Mouse (Mus musculus): Measurements from ENCODE around the gene Avpi1. TPM values are rescaled to one million over a fixed set of nuclear protein-coding genes. Genes with fewer than 3 reads are reported as not detected.

The Avpi1 gene
- polyA plus RNA-seq, 1 experiment from 2014 or later, result 36.4 TPM

GRCm38 (mm10) chr19:42126219-42126605 lies 2.6 kb downstream of the Avpi1 start:
- Histone ChIP-seq H3K27me3 (replicated peaks) (no peaks in the 10 kb centered on the region), H3K9me3 (no peaks in the 10 kb centered on the region), H3K4me2 (replicated peaks) (no peak overlapping the region), H3K4me3 (replicated peaks) (no peak overlapping the region), H3K9ac (no peak overlapping the region), H3K36me3 (peaks cover 15% of the 10 kb centered on the region), H3K27ac (no peak overlapping the region), H3K4me1 (replicated peaks) (peaks cover 23% of the 10 kb centered on the region; the same call in 1 of the 2 replicates)
- WGBS, result 89% methylated on average over 6 of the region's 6 CpGs
- no peak for ATAC-seq

DNA sequence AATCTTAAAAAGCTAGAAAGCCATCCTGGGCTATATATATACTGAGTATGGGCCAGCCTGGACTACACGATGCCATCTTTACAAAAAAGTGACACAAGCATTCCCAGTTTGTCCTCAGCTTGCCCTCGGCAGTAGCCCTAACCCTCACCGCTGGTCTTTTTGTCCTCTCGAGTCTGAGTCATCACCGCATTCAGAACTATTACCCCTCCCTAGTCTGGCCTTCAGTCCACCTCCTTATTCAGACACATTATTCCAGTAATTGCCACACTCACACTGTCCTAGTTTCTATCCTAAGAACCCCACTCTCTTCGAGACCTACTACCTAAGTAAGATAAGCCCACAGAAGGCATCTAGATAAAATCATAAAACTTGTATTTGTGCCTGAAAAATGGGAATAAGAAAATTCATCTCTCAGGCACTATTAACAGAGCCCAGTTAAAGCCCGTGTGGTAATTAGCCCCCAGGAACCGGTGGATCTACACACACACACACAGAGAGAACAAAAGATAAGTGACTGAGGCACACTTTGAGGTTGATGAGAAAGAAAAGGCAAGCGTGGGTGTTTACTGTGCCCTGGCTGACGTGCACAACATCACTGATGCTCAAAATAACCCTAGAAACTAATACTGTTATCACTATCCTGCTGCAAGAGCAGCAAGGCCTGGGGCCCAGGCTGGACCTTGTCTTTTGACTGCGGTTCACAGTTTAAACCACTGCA lies 3.2 kb downstream of the Avpi1 start:
- Histone ChIP-seq H3K9me3 (no peaks in the 10 kb centered on the region), H3K9ac (no peak overlapping the region), H3K4me2 (replicated peaks) (no peak overlapping the region), H3K27ac (no peak overlapping the region), H3K27me3 (replicated peaks) (no peaks in the 10 kb centered on the region), H3K4me3 (replicated peaks) (no peak overlapping the region), H3K36me3 (peaks cover 20% of the 10 kb centered on the region), H3K4me1 (replicated peaks) (peaks cover 23% of the 10 kb centered on the region; the same call in 1 of the 2 replicates)
- no peak for ATAC-seq
- 83% methylated on average over 11 of the region's 11 CpGs for WGBS

DNA sequence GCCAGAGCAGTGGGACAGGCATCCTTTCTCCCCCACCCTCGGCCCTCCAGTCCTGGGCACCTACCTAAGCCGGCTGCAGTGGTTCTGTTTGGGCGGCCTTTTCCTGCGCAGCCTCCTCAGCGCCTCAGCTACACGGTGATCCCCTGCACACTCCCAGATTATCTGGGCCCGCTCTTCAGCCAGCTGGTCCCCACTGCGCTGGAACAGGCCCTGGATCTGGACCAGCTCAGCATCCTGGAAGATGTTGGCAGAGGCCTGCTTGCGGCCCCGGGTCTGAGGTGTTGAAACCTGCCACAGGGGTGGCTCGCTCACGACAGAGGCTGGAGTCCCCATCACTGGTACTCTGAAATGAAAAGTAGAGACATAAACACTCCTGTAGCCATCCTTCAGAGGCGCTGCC lies 4.2 kb downstream of the Avpi1 start:
- Histone ChIP-seq H3K4me1 (replicated peaks) (peaks cover 14% of the 10 kb centered on the region; the same call in 1 of the 2 replicates), H3K9me3 (no peaks in the 10 kb centered on the region), H3K4me3 (replicated peaks) (no peak overlapping the region), H3K36me3 (peaks cover 27% of the 10 kb centered on the region), H3K4me2 (replicated peaks) (no peak overlapping the region), H3K27me3 (replicated peaks) (no peaks in the 10 kb centered on the region), H3K9ac (no peak overlapping the region), H3K27ac (no peak overlapping the region)
- 87% methylated on average over 13 of the region's 13 CpGs for WGBS
- no peak for ATAC-seq

DNA sequence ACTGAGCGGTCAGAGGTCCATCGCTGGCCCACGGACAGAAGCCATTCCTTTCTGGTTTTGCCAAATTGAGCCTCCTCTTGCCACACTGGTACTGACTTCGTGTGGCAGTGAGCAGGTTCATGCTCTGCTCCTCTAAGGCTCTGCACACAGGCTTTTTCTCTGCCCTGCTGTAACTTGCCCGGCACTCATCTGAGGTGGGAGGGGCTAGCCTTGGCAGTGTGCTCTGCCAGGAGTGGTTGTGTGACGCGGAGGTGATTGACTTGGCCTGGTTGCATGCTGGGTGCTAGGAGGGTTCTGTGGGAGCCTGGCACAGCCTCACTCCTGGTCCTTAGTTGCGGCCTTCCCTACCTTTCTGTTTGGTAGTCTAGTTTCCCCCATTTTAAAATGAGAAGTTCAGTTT lies 8.4 kb downstream of the Avpi1 start:
- Histone ChIP-seq H3K36me3 (peaks cover 36% of the 10 kb centered on the region), H3K9ac (no peak overlapping the region), H3K9me3 (no peaks in the 10 kb centered on the region), H3K4me2 (replicated peaks) (no peak overlapping the region), H3K27me3 (replicated peaks) (no peaks in the 10 kb centered on the region), H3K4me3 (replicated peaks) (no peak overlapping the region), H3K27ac (no peak overlapping the region), H3K4me1 (replicated peaks) (no peaks in the 10 kb centered on the region)
- WGBS, result 88% methylated on average over 8 of the region's 8 CpGs
- no peak for ATAC-seq

GRCm38 (mm10) chr19:42118596-42118995 lies 10.3 kb downstream of the Avpi1 start:
- 69% methylated on average over 5 of the region's 5 CpGs for WGBS
- Histone ChIP-seq H3K4me2 (replicated peaks) (no peak overlapping the region), H3K27ac (no peak overlapping the region), H3K4me3 (replicated peaks) (no peak overlapping the region), H3K36me3 (peaks cover 33% of the 10 kb centered on the region), H3K9me3 (no peaks in the 10 kb centered on the region), H3K4me1 (replicated peaks) (no peaks in the 10 kb centered on the region), H3K9ac (no peak overlapping the region), H3K27me3 (replicated peaks) (no peaks in the 10 kb centered on the region)
- ATAC-seq, result no peak

DNA sequence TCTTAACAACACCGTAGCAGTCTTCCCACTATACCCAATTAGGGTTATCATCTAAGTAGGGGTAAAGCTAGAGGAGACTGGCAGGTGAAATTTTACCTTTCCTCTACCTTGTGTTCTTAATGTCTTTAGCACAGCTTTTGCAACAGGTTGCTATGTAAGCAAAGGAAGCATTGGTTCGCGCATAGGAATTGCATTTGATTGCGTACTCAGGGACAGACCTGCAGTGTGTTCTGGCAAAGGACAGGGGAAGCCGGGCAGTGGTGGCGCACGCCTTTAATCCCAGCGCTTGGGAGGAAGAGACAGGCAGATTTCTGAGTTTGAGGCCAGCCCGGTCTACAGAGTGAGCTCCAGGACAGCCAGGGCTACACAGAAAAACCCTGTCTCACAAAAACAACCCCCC lies 10.7 kb downstream of the Avpi1 start:
- no peak overlapping the region for H3K27ac ChIP-seq
- no peak overlapping the region for H3K9ac ChIP-seq
- WGBS, result 93% methylated on average over 9 of the region's 9 CpGs
- no peaks in the 10 kb centered on the region for H3K9me3 ChIP-seq
- H3K36me3 ChIP-seq, result peaks cover 29% of the 10 kb centered on the region
- no peak overlapping the region for H3K4me3 ChIP-seq (replicated peaks)
- H3K4me2 ChIP-seq (replicated peaks), result no peak overlapping the region
- no peaks in the 10 kb centered on the region for H3K27me3 ChIP-seq (replicated peaks)
- H3K4me1 ChIP-seq (replicated peaks), result no peaks in the 10 kb centered on the region
- ATAC-seq, result no peak

GRCm38 (mm10) chr19:42115783-42116335 lies 13.0 kb downstream of the Avpi1 start:
- WGBS, result 86% methylated on average over 4 of the region's 4 CpGs
- no peak overlapping the region for H3K9ac ChIP-seq
- no peaks in the 10 kb centered on the region for H3K4me1 ChIP-seq (replicated peaks)
- no peak overlapping the region for H3K27ac ChIP-seq
- H3K4me2 ChIP-seq (replicated peaks), result no peak overlapping the region
- peaks cover 21% of the 10 kb centered on the region for H3K36me3 ChIP-seq
- H3K9me3 ChIP-seq, result no peaks in the 10 kb centered on the region
- H3K27me3 ChIP-seq (replicated peaks), result no peaks in the 10 kb centered on the region
- no peak for ATAC-seq
- H3K4me3 ChIP-seq (replicated peaks), result no peak overlapping the region

GRCm38 (mm10) chr19:42104681-42105080 lies 24.2 kb downstream of the Avpi1 start:
- Histone ChIP-seq H3K9me3 (no peaks in the 10 kb centered on the region), H3K27ac (no peak overlapping the region), H3K36me3 (peaks cover 14% of the 10 kb centered on the region; the same call in 1 of the 2 replicates), H3K4me1 (replicated peaks) (no peaks in the 10 kb centered on the region), H3K27me3 (replicated peaks) (no peaks in the 10 kb centered on the region), H3K4me3 (replicated peaks) (no peak overlapping the region), H3K4me2 (replicated peaks) (no peak overlapping the region), H3K9ac (no peak overlapping the region)
- WGBS, result 97% methylated on average over 9 of the region's 9 CpGs
- ATAC-seq, result no peak

GRCm38 (mm10) chr19:42099406-42099805 lies 29.5 kb downstream of the Avpi1 start:
- WGBS, result 68% methylated on average over 3 of the region's 3 CpGs
- ATAC-seq, result no peak
- Histone ChIP-seq H3K9me3 (no peaks in the 10 kb centered on the region), H3K27me3 (replicated peaks) (no peaks in the 10 kb centered on the region), H3K27ac (no peak overlapping the region), H3K4me1 (replicated peaks) (no peaks in the 10 kb centered on the region), H3K36me3 (peaks cover 5% of the 10 kb centered on the region; the same call in 1 of the 2 replicates), H3K4me2 (replicated peaks) (no peak overlapping the region), H3K9ac (no peak overlapping the region), H3K4me3 (replicated peaks) (no peak overlapping the region)

DNA sequence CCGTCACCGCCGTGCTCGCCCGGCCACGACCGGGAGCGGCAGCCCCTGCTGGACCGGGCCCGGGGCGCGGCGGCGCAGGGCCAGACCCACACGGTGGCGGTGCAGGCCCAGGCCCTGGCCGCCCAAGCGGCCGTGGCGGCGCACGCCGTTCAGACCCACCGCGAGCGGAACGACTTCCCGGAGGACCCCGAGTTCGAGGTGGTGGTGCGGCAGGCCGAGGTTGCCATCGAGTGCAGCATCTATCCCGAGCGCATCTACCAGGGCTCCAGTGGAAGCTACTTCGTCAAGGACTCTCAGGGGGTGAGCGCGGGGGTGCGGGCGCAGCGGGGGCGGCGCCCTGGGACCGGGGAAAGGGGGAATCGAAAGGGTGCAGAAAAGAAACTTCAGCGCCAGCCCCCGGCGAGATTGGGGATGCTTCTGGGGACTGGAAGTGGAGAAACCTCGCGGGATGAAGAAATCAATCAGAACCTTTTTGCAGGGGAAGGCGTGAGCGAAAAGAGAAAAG lies 38.2 kb downstream of the Avpi1 start:
- peak; percentile 76 for ATAC-seq
- under 1% methylated on average over 46 of the region's 52 CpGs for WGBS
- Histone ChIP-seq H3K27me3 (replicated peaks) (no peaks in the 10 kb centered on the region), H3K4me1 (replicated peaks) (peaks cover 20% of the 10 kb centered on the region), H3K36me3 (0 out of 2 replicates have a peak, but pooled peaks cover 4% of the 10 kb centered on the region), H3K4me3 (replicated peaks) (peak overlapping the region; percentile 98), H3K4me2 (replicated peaks) (peak overlapping the region; percentile 74), H3K27ac (peak overlapping the region; percentile 91), H3K9ac (peak overlapping the region; percentile 83), H3K9me3 (no peaks in the 10 kb centered on the region)

DNA sequence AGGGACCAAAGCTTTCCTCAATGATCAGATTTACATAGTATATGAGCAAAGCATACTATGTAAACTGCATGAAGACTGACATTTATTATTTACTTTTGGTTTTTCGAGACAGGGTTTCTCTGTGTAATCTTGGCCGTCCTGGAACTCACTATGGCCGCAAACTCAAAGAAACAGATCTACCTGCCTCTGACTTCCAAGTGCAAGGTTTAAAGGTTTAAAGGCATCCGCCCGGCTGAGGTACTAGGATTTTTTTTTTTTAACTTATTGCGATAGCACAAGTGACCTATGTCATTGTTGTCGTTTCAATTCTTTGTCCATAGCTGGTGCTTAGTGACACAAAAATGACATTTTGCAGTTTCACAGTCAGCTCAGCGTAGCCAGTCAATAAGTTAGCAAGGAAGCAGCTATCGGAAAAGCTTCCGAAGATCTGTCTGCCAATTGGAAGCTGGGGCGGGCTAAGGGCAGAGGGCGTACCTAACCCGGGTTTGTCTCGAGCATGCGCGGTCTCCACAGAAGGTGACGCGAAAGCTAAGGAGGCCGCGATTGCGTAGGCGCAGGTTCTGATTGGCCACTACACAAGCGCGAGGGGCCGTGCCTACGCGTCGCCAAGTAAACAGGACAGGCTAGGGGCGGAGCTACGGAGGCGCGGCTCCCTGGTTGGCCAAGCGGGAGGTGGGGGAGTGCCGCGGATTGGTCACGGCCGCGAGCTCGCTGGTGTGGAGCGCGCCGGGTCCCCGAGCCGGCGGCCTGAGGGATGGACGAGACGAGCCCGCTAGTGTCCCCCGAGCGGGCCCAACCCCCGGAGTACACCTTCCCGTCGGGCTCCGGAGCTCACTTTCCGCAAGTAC lies 38.9 kb downstream of the Avpi1 start, which contains the start of gene Pi4k2a:
TSS of gene Pi4k2a (plus strand) at position 723 of the 848 bp plus-strand sequence.
- under 1% methylated on average over 50 of the region's 55 CpGs for WGBS
- peak; percentile 98 for ATAC-seq
- Histone ChIP-seq H3K9me3 (no peaks in the 10 kb centered on the region), H3K4me2 (replicated peaks) (peak within 1 kb of the TSS; percentile 74), H3K4me3 (replicated peaks) (peak within 1 kb of the TSS; percentile 98), H3K4me1 (replicated peaks) (peaks cover 20% of the 10 kb centered on the region), H3K9ac (peak within 1 kb of the TSS; percentile 83), H3K36me3 (0 out of 2 replicates have a peak, but pooled peaks cover 4% of the 10 kb centered on the region), H3K27ac (peak within 1 kb of the TSS; percentile 91), H3K27me3 (replicated peaks) (no peaks in the 10 kb centered on the region)

Measured in intestine, embryonic 15.5 days (tissue).